8 mouse cellular contexts compared by ENCODE assay signal in genomic region chr4:115827888-115828571, GRCm38 (mm10). TPM values are rescaled to one million over a fixed set of nuclear protein-coding genes. Genes with fewer than 3 reads are reported as not detected.
A peak's percentile ranks its signal among the peaks of the same experiment; 100 is the strongest.
DNase-seq lines count a peak whose midpoint lies in the region; ATAC-seq and TF ChIP-seq lines count a peak whose summit lies in the region.

Mob3c (plus strand) TSS chr4:115828092.

- peaks cover 3% of the 10 kb centered on the region for H3K36me3 ChIP-seq in C2C12 (ENCODE audit: control insufficient read depth, insufficient read depth)
- peaks cover 18% of the 10 kb centered on the region for H3K36me3 ChIP-seq in embryonic facial prominence, embryonic 13.5 days
- no peaks in the 10 kb centered on the region for H3K36me3 ChIP-seq in heart, adult 2 months (ENCODE audit: control insufficient read depth, insufficient read depth, low read length)
- no peaks in the 10 kb centered on the region; the same call in 1 of the 2 replicates for H3K36me3 ChIP-seq in kidney, adult 2 months (ENCODE audit: control insufficient read depth, insufficient read depth, low read length)
- peaks cover 8% of the 10 kb centered on the region; the same call in 1 of the 2 replicates for H3K36me3 ChIP-seq in liver, embryonic 14.5 days (replicated peaks; ENCODE audit: control insufficient read depth, insufficient read depth, low read depth)
- H3K36me3 ChIP-seq in stomach, embryonic 14.5 days (ENCODE audit: control insufficient read depth, insufficient read depth, low read length), result no peaks in the 10 kb centered on the region

- peak within 1 kb of the TSS; percentile 65 for H3K4me2 ChIP-seq in embryonic facial prominence, embryonic 13.5 days
- peak within 1 kb of the TSS; percentile 93 for H3K4me2 ChIP-seq in liver, embryonic 14.5 days (ENCODE audit: low read depth)
- peak within 1 kb of the TSS; percentile 82 for H3K4me2 ChIP-seq in stomach, embryonic 14.5 days (replicated peaks; ENCODE audit: low read depth, low read length)

- peaks cover 15% of the 10 kb centered on the region for H3K79me2 ChIP-seq in C2C12 (ENCODE audit: control insufficient read depth, insufficient read depth)
- no peaks in the 10 kb centered on the region for H3K79me2 ChIP-seq in heart, adult 2 months (replicated peaks; ENCODE audit: control insufficient read depth, insufficient read depth, low read length)

- peak; percentile 86 for DNase-seq in adrenal gland, postnatal 25 days
- peak; percentile 90 for DNase-seq in heart, adult 2 months
- DNase-seq in kidney, adult 2 months, result peak; percentile 93
- peak; percentile 67 to 74 (median 72) for DNase-seq in liver, embryonic 14.5 days (ENCODE audit: low read depth in 3 of 3, low spot score in 3 of 3)
- DNase-seq in neural tube, embryonic 10.5 days (ENCODE audit: extremely low spot score, low spot score), result peak; percentile 79

- peak; percentile 49; the same call in 1 of the 2 replicates for TF ChIP-seq POLR2A in heart, adult 2 months (IDR thresholded peaks at IDR 0.05; ENCODE audit: insufficient read depth, low read depth, low read length)
- peak; percentile 46 for TF ChIP-seq POLR2A in kidney, adult 2 months (IDR thresholded peaks at IDR 0.05; ENCODE audit: low read depth, low read length)

- no peaks in the 10 kb centered on the region for H3K79me3 ChIP-seq in C2C12 (ENCODE audit: low read depth)

- no peaks in the 10 kb centered on the region for H3K27me3 ChIP-seq in C2C12 (ENCODE audit: control insufficient read depth, insufficient read depth, insufficient read length)
- peaks cover 8% of the 10 kb centered on the region; the same call in 1 of the 2 replicates for H3K27me3 ChIP-seq in embryonic facial prominence, embryonic 13.5 days
- H3K27me3 ChIP-seq in heart, adult 2 months (ENCODE audit: control insufficient read depth, insufficient read depth, low read length), result no peaks in the 10 kb centered on the region
- no peaks in the 10 kb centered on the region for H3K27me3 ChIP-seq in kidney, adult 2 months (replicated peaks; ENCODE audit: control insufficient read depth, insufficient read depth, low read length)
- no peaks in the 10 kb centered on the region for H3K27me3 ChIP-seq in liver, embryonic 14.5 days (ENCODE audit: control insufficient read depth, insufficient read depth, low read length)
- no peaks in the 10 kb centered on the region for H3K27me3 ChIP-seq in stomach, embryonic 14.5 days (ENCODE audit: control insufficient read depth, insufficient read depth, low read length)

- TF ChIP-seq EP300 in heart, adult 2 months (IDR thresholded peaks at IDR 0.05; ENCODE audit: insufficient read depth, low read depth, low read length), result 0 out of 2 replicates have a peak, but pooled peaks have one; percentile 5
- no peak for TF ChIP-seq EP300 in liver, embryonic 14.5 days (IDR thresholded peaks at IDR 0.05; ENCODE audit: low read depth)

- WGBS in embryonic facial prominence, embryonic 13.5 days, result 1% methylated on average over 46 of the region's 57 CpGs
- under 1% methylated on average over 57 of the region's 57 CpGs for WGBS in heart, adult 2 months
- 1% methylated on average over 54 of the region's 57 CpGs for WGBS in kidney, adult 2 months
- WGBS in liver, embryonic 14.5 days (ENCODE audit: insufficient replicate concordance), result under 1% methylated on average over 48 of the region's 57 CpGs
- WGBS in stomach, embryonic 14.5 days, result under 1% methylated on average over 55 of the region's 57 CpGs

- peak within 1 kb of the TSS; percentile 79 for H3K4me3 ChIP-seq in C2C12 (ENCODE audit: insufficient read depth, poor library complexity, severe bottlenecking)
- H3K4me3 ChIP-seq in embryonic facial prominence, embryonic 13.5 days, result peak within 1 kb of the TSS; percentile 85
- H3K4me3 ChIP-seq in heart, adult 2 months, result peak within 1 kb of the TSS; percentile 92
- peak within 1 kb of the TSS; percentile 85 for H3K4me3 ChIP-seq in kidney, adult 2 months (ENCODE audit: insufficient read depth, low read depth, low read length)
- H3K4me3 ChIP-seq in liver, embryonic 14.5 days (ENCODE audit: insufficient read depth in 1 of 2, low read depth in 2 of 2, low read length in 2 of 2), result peak within 1 kb of the TSS; percentile 79 to 90
- H3K4me3 ChIP-seq in stomach, embryonic 14.5 days (ENCODE audit: low read depth, low read length), result peak within 1 kb of the TSS; percentile 60

- H3K27ac ChIP-seq in embryonic facial prominence, embryonic 13.5 days, result peak within 1 kb of the TSS; percentile 68
- peak within 1 kb of the TSS; percentile 86 for H3K27ac ChIP-seq in heart, adult 2 months
- peak within 1 kb of the TSS; percentile 79 for H3K27ac ChIP-seq in kidney, adult 2 months (ENCODE audit: insufficient read depth, low read depth, low read length)
- peak within 1 kb of the TSS; percentile 71 for H3K27ac ChIP-seq in liver, embryonic 14.5 days
- peak within 1 kb of the TSS; percentile 62; the same call in 1 of the 2 replicates for H3K27ac ChIP-seq in stomach, embryonic 14.5 days (ENCODE audit: low read length)

- intact Hi-C loops in heart, adult 2 months (cut with DNase I), result loop anchor here (1.0 to 2.0 kb wide), 2 partner anchors 11 to 43 kb away; partner anchors contain the start of genes Atpaf1 and Mknk1

- peaks cover 17% of the 10 kb centered on the region for H3K4me1 ChIP-seq in embryonic facial prominence, embryonic 13.5 days
- peaks cover 16% of the 10 kb centered on the region for H3K4me1 ChIP-seq in heart, adult 2 months (ENCODE audit: control insufficient read depth, insufficient read depth, low read length)
- H3K4me1 ChIP-seq in kidney, adult 2 months (ENCODE audit: control insufficient read depth, insufficient read depth, low read length), result peaks cover 3% of the 10 kb centered on the region; the same call in 1 of the 2 replicates
- peaks cover 41 to 50% of the 10 kb centered on the region in 2 experiments for H3K4me1 ChIP-seq in liver, embryonic 14.5 days (replicated peaks; ENCODE audit: control insufficient read depth in 2 of 2, insufficient read depth in 2 of 2, low read length in 1 of 2)
- H3K4me1 ChIP-seq in stomach, embryonic 14.5 days (ENCODE audit: control insufficient read depth, insufficient read depth, low read length), result peaks cover 4% of the 10 kb centered on the region

- no peak for TF ChIP-seq CTCF in C2C12 (IDR thresholded peaks at IDR 0.05; ENCODE audit: control insufficient read depth, insufficient read depth, insufficient read length)
- no peak for TF ChIP-seq CTCF in heart, adult 2 months (IDR thresholded peaks at IDR 0.05)
- TF ChIP-seq CTCF in kidney, adult 2 months (conservative IDR thresholded peaks at IDR 0.05; ENCODE audit: insufficient read depth, insufficient read length, low read depth, low read length), result no peak
- TF ChIP-seq CTCF in liver, embryonic 14.5 days (IDR thresholded peaks at IDR 0.05; ENCODE audit: low read depth), result no peak; the same call in 1 of the 2 replicates

- no peaks in the 10 kb centered on the region for H3K9me3 ChIP-seq in embryonic facial prominence, embryonic 13.5 days
- no peaks in the 10 kb centered on the region for H3K9me3 ChIP-seq in liver, embryonic 14.5 days (ENCODE audit: control insufficient read depth, low read length)
- no peaks in the 10 kb centered on the region for H3K9me3 ChIP-seq in stomach, embryonic 14.5 days (ENCODE audit: control insufficient read depth, low read depth, low read length)

- H3ac ChIP-seq in C2C12 (ENCODE audit: control insufficient read depth, insufficient read length, low read depth), result peak within 1 kb of the TSS; percentile 96

- peak; percentile 70 for ATAC-seq in embryonic facial prominence, embryonic 13.5 days (ENCODE audit: insufficient number of reproducible peaks, insufficient read depth, low FRiP score, low TSS enrichment, low read depth)
- peak; percentile 90 for ATAC-seq in liver, embryonic 14.5 days (ENCODE audit: insufficient read depth)
- ATAC-seq in stomach, embryonic 14.5 days (ENCODE audit: insufficient number of reproducible peaks, insufficient read depth, low FRiP score, low read depth), result peak; percentile 93

- H3K9ac ChIP-seq in embryonic facial prominence, embryonic 13.5 days, result peak within 1 kb of the TSS; percentile 85
- peak within 1 kb of the TSS; percentile 87 for H3K9ac ChIP-seq in heart, adult 2 months (ENCODE audit: low read depth, low read length)
- H3K9ac ChIP-seq in liver, embryonic 14.5 days (replicated peaks), result peak within 1 kb of the TSS; percentile 81
- peak within 1 kb of the TSS; percentile 34 for H3K9ac ChIP-seq in stomach, embryonic 14.5 days (replicated peaks; ENCODE audit: low read depth, low read length)

TF ChIP-seq in C2C12, 6 proteins besides CTCF, POLR2A, EP300 and RAD21:
- TF ChIP-seq MYOG (IDR thresholded peaks at IDR 0.05; ENCODE audit: control insufficient read depth, extremely low read depth, insufficient read length) (no peak), CEBPB (IDR thresholded peaks at IDR 0.05; ENCODE audit: low read depth) (no peak), FOSL1 (IDR thresholded peaks at IDR 0.05; ENCODE audit: insufficient read depth, low read length, poor library complexity, severe bottlenecking) (no peak), USF1 (IDR thresholded peaks at IDR 0.05; ENCODE audit: low read depth) (no peak), MYOD1 (IDR thresholded peaks at IDR 0.05; ENCODE audit: control insufficient read depth, insufficient read length, low read depth) (peak; percentile 72), MAX (IDR thresholded peaks at IDR 0.05) (no peak)

RNA-seq across cellular contexts. Expression of gene Mob3c, which starts in this region (rescaled TPM):
- polyA plus RNA-seq in C2C12 (2012; fragmentation: generic; extraction: Trizol), result 3.5 TPM
- 12.0 and 18.9 TPM in 2 replicates for total RNA-seq in adrenal gland, postnatal 25 days (2021)
- 8.7 and 9.8 TPM in 2 replicates for polyA plus RNA-seq in embryonic facial prominence, embryonic 13.5 days (2015; fragmentation: Nextera tagmentation; extraction: Ambion mirVana)
- 1 to 10 TPM; 3.2 to 4.3 TPM for total RNA-seq in heart, adult 2 months (2021)
- polyA plus RNA-seq in heart, adult 2 months (2012; rRNA removed), result 7.4 and 9.3 TPM in 2 replicates
- 17.8 and 18.5 TPM in 2 replicates for polyA plus RNA-seq in kidney, adult 2 months (2012; rRNA removed)
- polyA plus RNA-seq in liver, embryonic 14.5 days (2012; rRNA removed), result 3.6 and 5.6 TPM in 2 replicates
- polyA plus RNA-seq in liver, embryonic 14.5 days (2014; fragmentation: Nextera tagmentation; extraction: Ambion mirVana), result 4.2 and 5.0 TPM in 2 replicates
- polyA plus RNA-seq in stomach, embryonic 14.5 days (2014; fragmentation: Nextera tagmentation; extraction: Ambion mirVana), result 12.1 and 12.8 TPM in 2 replicates

Comparison
In these comparisons a context has a peak if more than half of its experiments do, and no peak if none do; other contexts are left out.
1. Peak in every context shown above with its lines: DNase-seq, ATAC-seq, H3K4me3 ChIP-seq and H3K27ac ChIP-seq.
2. H3K9ac ChIP-seq: peak in every context shown above with its lines; median percentile 87 in heart, adult 2 months; 85 in embryonic facial prominence, embryonic 13.5 days; 81 in liver, embryonic 14.5 days; 34 in stomach, embryonic 14.5 days.